Mouse (Mus musculus): ENCODE results near the gene Scarb1. TPM values are rescaled to one million over a fixed set of nuclear protein-coding genes. Genes with fewer than 3 reads are reported as not detected.
A peak's percentile ranks its signal among the peaks of the same experiment; 100 is the strongest.

Scarb1 gene
- total RNA-seq, 2 experiments from 2014 or later: 56.2 to 56.7 TPM

GRCm38 (mm10) chr5:125245534-125246151, 95.3 kb downstream of the Scarb1 start:
- DNase-seq: peak; percentile 83
- intact Hi-C loops (cut with DNase I): no loop called here

- intact Hi-C loops (cut with DNase I): no loop called here
- peak; percentile 77 for DNase-seq
Measured at GRCm38 (mm10) chr5:125244825-125245533, 95.9 kb downstream of the Scarb1 start.

GRCm38 (mm10) chr5:125243928-125244327, 97.0 kb downstream of the Scarb1 start:
- intact Hi-C loops (cut with DNase I): no loop called here
- peak; percentile 81 for DNase-seq

- intact Hi-C loops (cut with DNase I): no loop called here
- peak; percentile 66 for DNase-seq
Measured at GRCm38 (mm10) chr5:125242111-125242510, 98.8 kb downstream of the Scarb1 start.

- intact Hi-C loops (cut with DNase I): no loop called here
- peak; percentile 31 for DNase-seq
Measured at GRCm38 (mm10) chr5:125241627-125242026, 99.3 kb downstream of the Scarb1 start.

GRCm38 (mm10) chr5:125240124-125240781, 100.6 kb downstream of the Scarb1 start:
- intact Hi-C loops (cut with DNase I): no loop called here
- DNase-seq: no peak

GRCm38 (mm10) chr5:125235874-125236273, 105.0 kb downstream of the Scarb1 start:
- no peak for DNase-seq
- intact Hi-C loops (cut with DNase I): no loop called here

GRCm38 (mm10) chr5:125235398-125235797, 105.5 kb downstream of the Scarb1 start:
- DNase-seq: no peak
- intact Hi-C loops (cut with DNase I): no loop called here

- intact Hi-C loops (cut with DNase I): no loop called here
- DNase-seq: no peak
Measured at GRCm38 (mm10) chr5:125234399-125234798, 106.5 kb downstream of the Scarb1 start.

GRCm38 (mm10) chr5:125233478-125233877, 107.4 kb downstream of the Scarb1 start:
- DNase-seq: no peak
- intact Hi-C loops (cut with DNase I): no loop called here

- no peak for DNase-seq
- intact Hi-C loops (cut with DNase I): no loop called here
Measured at GRCm38 (mm10) chr5:125232443-125232979, 108.4 kb downstream of the Scarb1 start.

GRCm38 (mm10) chr5:125230463-125230862, 110.4 kb downstream of the Scarb1 start:
- intact Hi-C loops (cut with DNase I): no loop called here
- DNase-seq: no peak

GRCm38 (mm10) chr5:125229097-125229496, 111.8 kb downstream of the Scarb1 start:
- intact Hi-C loops (cut with DNase I): no loop called here
- no peak for DNase-seq

GRCm38 (mm10) chr5:125227699-125228098, 113.2 kb downstream of the Scarb1 start:
- intact Hi-C loops (cut with DNase I): no loop called here
- DNase-seq: no peak

Other genes starting within 250 kb of the Scarb1 start
- gene Ncor2, start 161.9 kb downstream of the Scarb1 start, total RNA-seq (2021): 100 to 1,000 TPM; 110 to 115 TPM
- under 1 TPM; 0.48 to 0.52 TPM for gene Gm10382, start 48.2 kb upstream of the Scarb1 start, total RNA-seq (2021)
- 100 to 1,000 TPM; 849 to 918 TPM for gene Ubc, start 49.1 kb upstream of the Scarb1 start, total RNA-seq (2021)
- 10 to 100 TPM; 20.3 to 20.6 TPM for gene Dhx37, start 93.0 kb upstream of the Scarb1 start, total RNA-seq (2021)
- gene Bri3bp, start 100.5 kb upstream of the Scarb1 start, total RNA-seq (2021): 10 to 100 TPM; 81.1 to 88.2 TPM
- 100 to 1,000 TPM; 112 to 116 TPM for gene Aacs, start 134.7 kb upstream of the Scarb1 start, total RNA-seq (2021)
- 10 to 100 TPM; 62.9 to 66.4 TPM for gene Tmem132b, start 190.7 kb upstream of the Scarb1 start, total RNA-seq (2021)